Mouse (Mus musculus) granulocyte monocyte progenitor cell, adult 5-6 weeks (primary cell): Measurements from ENCODE around the gene Ldhb. TPM values are rescaled to one million over a fixed set of nuclear protein-coding genes. Genes with fewer than 3 reads are reported as not detected.
A peak's percentile ranks its signal among the peaks of the same experiment; 100 is the strongest.

Experiments used
- ATAC-seq: replicated peaks from 2 replicates; pipeline ENCODE4 v1.8.0; 2016; ENCODE audit warnings: mild to moderate bottlenecking, moderate TSS enrichment, inconsistent platforms; ENCODE audit not compliant: poor library complexity, severe bottlenecking
- total RNA-seq, 2 experiments: library from RNA; stranded (forward) in 1 of 2; stranded (reverse) in 1 of 2; fragments of 200-712, 200-1000 nt in 1 of 2; fragments of >200 nt in 1 of 2; fragmentation: Nextera tagmentation in 1 of 2; gene quantifications; 2 replicates each; pipeline ENCODE4 v1.2.3; 2014 to 2017

Gene Ldhb
- total RNA-seq, 2 experiments from 2014 or later = 41.2 to 64.1 TPM

DNA sequence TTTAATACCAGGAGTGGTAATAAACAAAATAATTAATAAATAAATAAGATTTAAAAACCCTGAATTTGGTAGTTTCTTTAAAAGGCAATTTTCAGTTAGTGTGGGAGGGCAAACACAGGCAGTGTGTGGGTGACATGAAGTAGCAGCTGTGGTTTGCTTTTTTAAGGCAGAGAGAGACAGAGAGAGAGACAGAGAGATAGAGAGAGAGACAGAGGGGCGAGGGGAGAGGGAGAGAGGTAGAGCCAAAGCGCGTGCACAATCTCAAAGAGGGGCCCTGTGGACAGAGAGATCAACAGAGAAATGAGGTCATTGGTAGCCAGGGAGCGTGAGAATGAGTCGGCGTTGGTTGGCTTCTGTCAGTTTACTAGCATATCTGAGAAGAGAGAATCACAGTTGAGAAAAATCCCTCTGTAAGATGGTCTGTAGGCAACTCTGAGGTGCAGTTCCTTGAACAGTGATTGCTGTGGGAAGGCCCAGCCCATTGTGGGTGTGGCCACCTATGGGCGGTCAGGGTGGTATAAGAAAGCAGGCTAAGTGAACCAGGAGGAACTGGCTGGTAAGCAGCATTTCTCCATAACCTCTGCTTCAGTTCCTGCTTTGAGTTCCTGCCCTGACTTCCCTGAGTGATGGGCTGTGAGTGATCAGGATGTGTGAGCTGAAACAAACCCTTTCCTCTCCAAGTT, 52.3 kb downstream of the Ldhb start:
- ATAC-seq = peak; percentile 84

DNA sequence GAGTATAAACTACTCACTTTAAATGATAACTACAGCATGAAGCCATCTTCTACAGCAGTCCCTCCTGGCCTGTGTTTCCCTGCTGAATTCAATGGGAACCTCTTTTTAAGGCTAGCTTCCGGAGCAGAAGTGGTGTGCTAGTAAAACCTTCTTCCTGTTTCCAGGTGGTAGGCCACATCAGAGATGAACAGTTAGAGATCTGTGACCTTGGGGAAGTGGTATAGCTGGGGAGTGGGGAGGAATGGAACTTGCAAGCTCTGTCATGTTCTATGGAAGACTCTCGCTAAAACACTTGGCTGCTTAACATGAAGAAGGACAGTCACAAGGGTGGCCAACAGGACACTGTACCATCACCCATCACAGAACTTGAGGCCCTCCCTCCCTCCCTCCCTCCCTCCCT, 54.4 kb downstream of the Ldhb start:
- ATAC-seq = peak; percentile 81

DNA sequence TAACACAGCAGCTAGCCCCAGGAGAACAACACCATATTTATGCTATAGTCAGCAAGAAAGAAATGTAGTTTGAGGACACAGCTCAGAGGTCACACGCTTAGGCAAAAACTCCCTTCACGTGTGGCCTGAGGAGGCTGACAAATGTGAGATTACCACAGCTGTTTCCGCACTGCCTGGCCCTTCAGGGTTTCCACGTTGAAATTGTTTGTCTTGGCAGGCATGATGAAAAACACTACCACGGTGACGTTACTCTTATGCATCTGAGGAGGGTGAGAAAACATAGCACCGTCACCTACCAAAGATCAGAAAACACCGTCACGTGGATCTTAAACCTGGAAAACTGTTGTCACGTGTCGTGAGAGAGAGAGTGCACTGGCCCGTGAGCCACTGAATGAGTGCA, 56.4 kb downstream of the Ldhb start:
- ATAC-seq = no peak

Other genes starting within 250 kb of the Ldhb start
- gene Iapp, start 209.5 kb downstream of the Ldhb start, total RNA-seq (2014; fragmentation: Nextera tagmentation) = not detected in 2 replicates
- not detected in 2 replicates for gene Iapp, start 209.5 kb downstream of the Ldhb start, total RNA-seq (2017)
- gene Slco1a5, start 185.0 kb downstream of the Ldhb start, total RNA-seq (2014; fragmentation: Nextera tagmentation) = not detected in 2 replicates
- not detected in 2 replicates for gene Slco1a5, start 185.0 kb downstream of the Ldhb start, total RNA-seq (2017)
- gene Pyroxd1, start 162.3 kb downstream of the Ldhb start, total RNA-seq (2014; fragmentation: Nextera tagmentation) = 9.3 and 11.6 TPM in 2 replicates
- gene Pyroxd1, start 162.3 kb downstream of the Ldhb start, total RNA-seq (2017) = 14.0 and 15.3 TPM in 2 replicates
- 44.0 and 62.4 TPM in 2 replicates for gene Recql, start 120.9 kb downstream of the Ldhb start, total RNA-seq (2014; fragmentation: Nextera tagmentation)
- gene Recql, start 120.9 kb downstream of the Ldhb start, total RNA-seq (2017) = 35.8 and 45.6 TPM in 2 replicates
- 27.1 and 32.9 TPM in 2 replicates for gene Golt1b, start 120.7 kb downstream of the Ldhb start, total RNA-seq (2014; fragmentation: Nextera tagmentation)
- 35.3 and 36.2 TPM in 2 replicates for gene Golt1b, start 120.7 kb downstream of the Ldhb start, total RNA-seq (2017)
- gene Spx, start 94.5 kb downstream of the Ldhb start, total RNA-seq (2014; fragmentation: Nextera tagmentation) = not detected in 2 replicates
- 0.09 TPM in 1 of 2 replicates, not detected in the other for gene Spx, start 94.5 kb downstream of the Ldhb start, total RNA-seq (2017)
- gene Gys2, start 34.8 kb downstream of the Ldhb start, total RNA-seq (2014; fragmentation: Nextera tagmentation) = not detected in 2 replicates
- gene Gys2, start 34.8 kb downstream of the Ldhb start, total RNA-seq (2017) = not detected in 2 replicates
- not detected in 2 replicates for gene Kcnj8, start 63.7 kb upstream of the Ldhb start, total RNA-seq (2014; fragmentation: Nextera tagmentation)
- gene Kcnj8, start 63.7 kb upstream of the Ldhb start, total RNA-seq (2017) = not detected in 2 replicates
- not detected in 2 replicates for gene Abcc9, start 194.4 kb upstream of the Ldhb start, total RNA-seq (2014; fragmentation: Nextera tagmentation)
- gene Abcc9, start 194.4 kb upstream of the Ldhb start, total RNA-seq (2017) = not detected in 2 replicates
- gene Cmas, start 248.7 kb upstream of the Ldhb start, total RNA-seq (2014; fragmentation: Nextera tagmentation) = 61.7 and 65.1 TPM in 2 replicates
- 68.3 and 87.5 TPM in 2 replicates for gene Cmas, start 248.7 kb upstream of the Ldhb start, total RNA-seq (2017)